Mouse (Mus musculus): ENCODE results near the gene Adk.

DNA sequence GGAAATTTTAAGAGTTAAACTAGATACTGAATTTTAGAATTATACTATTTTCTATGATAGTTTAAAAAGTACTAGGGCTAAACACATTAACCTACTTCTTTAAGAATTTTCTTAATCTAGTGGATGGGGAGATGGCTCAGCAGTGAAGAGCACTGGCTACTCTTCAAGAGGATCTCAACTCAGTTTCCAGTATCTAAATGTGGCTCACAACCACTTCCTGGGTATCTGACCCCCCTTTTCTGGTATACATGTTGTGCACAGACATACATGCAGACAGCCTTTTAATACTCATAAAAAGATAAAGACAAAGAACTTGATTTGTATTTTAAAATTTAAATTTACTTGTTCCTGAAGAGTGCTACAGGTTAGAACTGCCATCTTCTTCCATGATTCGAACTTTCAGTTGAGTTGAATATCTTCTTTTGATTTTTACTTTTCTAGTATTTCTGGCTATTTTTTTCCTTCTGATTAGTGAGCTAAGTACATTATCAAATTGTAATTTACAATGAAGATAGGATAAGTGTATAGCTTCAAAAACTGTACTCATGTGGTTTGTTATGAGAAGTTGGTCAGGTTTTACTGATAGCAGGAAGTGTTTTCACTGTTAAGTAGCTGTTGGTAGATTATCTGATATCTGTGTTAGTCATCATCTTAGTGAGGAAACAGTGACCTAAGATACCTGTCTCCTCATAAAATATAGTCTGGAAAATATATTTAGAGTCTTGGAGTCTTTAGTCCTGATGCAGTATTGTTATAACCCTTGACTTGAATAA lies 121.8 kb downstream of the Adk start:
- no peak for TF ChIP-seq CTCF (IDR thresholded peaks at IDR 0.05 in 2 of 3, conservative IDR thresholded peaks at IDR 0.05 in 1 of 3; ENCODE audit: control insufficient read depth in 1 of 3, insufficient read depth in 1 of 3, low read depth in 2 of 3, low read length in 3 of 3, poor library complexity in 1 of 3, severe bottlenecking in 1 of 3)
- no peak for TF ChIP-seq TBP (IDR thresholded peaks at IDR 0.05; ENCODE audit: low read depth, low read length)
- TF ChIP-seq POLR2A (IDR thresholded peaks at IDR 0.05; ENCODE audit: control insufficient read depth in 1 of 2, insufficient read depth in 1 of 2, low read depth in 1 of 2, low read length in 2 of 2, poor library complexity in 1 of 2): no peak
- peak; percentile 51 for TF ChIP-seq ZNF384 (IDR thresholded peaks at IDR 0.05; ENCODE audit: low read depth, low read length)
- TF ChIP-seq EP300 (IDR thresholded peaks at IDR 0.05; ENCODE audit: low read depth in 1 of 2, low read length in 2 of 2): peak; percentile 82 to 89
- no peak for TF ChIP-seq POLR2AphosphoS5 (IDR thresholded peaks at IDR 0.05; ENCODE audit: borderline replicate concordance, low read depth, low read length)
- TF ChIP-seq ELF1 (IDR thresholded peaks at IDR 0.05; ENCODE audit: low read depth, low read length): 0 out of 2 replicates have a peak, but pooled peaks have one; percentile 8
